Mouse (Mus musculus): ENCODE measurements around the gene Abcc6. TPM values are rescaled to one million over a fixed set of nuclear protein-coding genes. Genes with fewer than 3 reads are reported as not detected.

The Abcc6 gene
- total RNA-seq (2017) = not detected in 2 replicates

- no peak for ATAC-seq (replicated peaks in 1 of 2; ENCODE audit: insufficient read depth in 1 of 2, low FRiP score in 2 of 2, low TSS enrichment in 1 of 2, low read depth in 1 of 2, poor library complexity in 2 of 2, severe bottlenecking in 2 of 2)
Observed at GRCm38 (mm10) chr7:46030145-46030488, at the start of gene Abcc6. TSS of gene Abcc6 (minus strand) at chr7:46030302.

DNA sequence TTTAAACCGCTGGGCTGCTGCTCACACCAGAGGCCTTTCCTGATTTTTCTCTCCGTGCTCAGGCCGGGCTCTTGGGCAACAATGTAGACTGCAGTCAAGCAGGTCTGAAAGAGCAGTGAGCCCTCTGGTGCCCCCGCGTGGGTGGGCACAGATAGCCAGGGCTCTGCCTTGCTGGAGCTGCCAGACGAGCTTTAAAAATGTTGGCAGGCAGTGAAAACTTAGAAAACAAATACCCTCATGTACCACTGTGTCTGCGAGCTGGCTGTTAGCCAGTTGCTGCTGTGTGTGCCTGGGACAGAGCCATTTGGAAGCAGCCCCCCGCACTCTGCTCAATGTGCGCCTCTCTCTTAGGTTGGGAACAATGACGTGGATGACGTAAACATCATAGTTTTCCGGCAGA lies 47.6 kb upstream of the Abcc6 start:
- no peak for ATAC-seq (replicated peaks in 1 of 2; ENCODE audit: insufficient read depth in 1 of 2, low FRiP score in 2 of 2, low TSS enrichment in 1 of 2, low read depth in 1 of 2, poor library complexity in 2 of 2, severe bottlenecking in 2 of 2)

DNA sequence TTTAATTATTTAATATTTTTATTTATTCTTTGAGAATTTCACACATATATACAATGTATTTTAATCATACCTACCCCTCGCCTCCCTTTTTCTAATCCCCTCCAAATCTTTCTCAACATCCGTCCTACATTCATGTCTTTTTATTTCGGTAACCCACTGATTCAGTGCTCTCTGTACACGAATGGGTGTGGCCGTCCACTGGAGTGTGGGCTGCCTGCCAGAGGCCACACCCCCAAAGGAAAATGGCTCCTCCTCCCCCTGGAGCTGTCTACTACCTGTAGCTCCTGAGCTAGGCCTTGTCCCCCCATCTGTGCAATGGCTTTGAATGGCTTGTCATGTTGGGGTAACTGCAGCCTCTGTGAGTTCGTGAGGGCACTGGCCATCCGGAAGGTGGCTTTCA lies 46.7 kb upstream of the Abcc6 start:
- no peak for ATAC-seq (replicated peaks in 1 of 2; ENCODE audit: insufficient read depth in 1 of 2, low FRiP score in 2 of 2, low TSS enrichment in 1 of 2, low read depth in 1 of 2, poor library complexity in 2 of 2, severe bottlenecking in 2 of 2)

DNA sequence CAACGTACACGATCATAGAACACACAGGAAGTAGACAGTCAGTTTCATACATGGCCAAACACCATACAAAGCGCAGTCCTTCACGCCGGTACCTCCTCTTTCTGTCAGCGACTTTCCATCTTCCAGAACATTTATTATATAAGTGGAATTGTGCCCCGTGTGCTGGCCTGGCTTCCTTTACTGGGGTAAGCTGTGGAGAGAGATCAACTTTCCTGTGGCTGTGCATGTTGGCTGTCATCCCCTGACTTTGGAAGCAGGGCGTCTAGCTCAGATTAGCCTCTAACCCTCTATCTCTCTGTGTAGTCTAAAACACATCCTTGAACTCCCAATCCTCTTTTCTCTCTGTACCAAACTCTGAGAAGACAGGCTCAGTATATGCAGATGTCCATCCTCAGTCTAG lies 38.7 kb upstream of the Abcc6 start:
- no peak for ATAC-seq (replicated peaks in 1 of 2; ENCODE audit: insufficient read depth in 1 of 2, low FRiP score in 2 of 2, low TSS enrichment in 1 of 2, low read depth in 1 of 2, poor library complexity in 2 of 2, severe bottlenecking in 2 of 2)

DNA sequence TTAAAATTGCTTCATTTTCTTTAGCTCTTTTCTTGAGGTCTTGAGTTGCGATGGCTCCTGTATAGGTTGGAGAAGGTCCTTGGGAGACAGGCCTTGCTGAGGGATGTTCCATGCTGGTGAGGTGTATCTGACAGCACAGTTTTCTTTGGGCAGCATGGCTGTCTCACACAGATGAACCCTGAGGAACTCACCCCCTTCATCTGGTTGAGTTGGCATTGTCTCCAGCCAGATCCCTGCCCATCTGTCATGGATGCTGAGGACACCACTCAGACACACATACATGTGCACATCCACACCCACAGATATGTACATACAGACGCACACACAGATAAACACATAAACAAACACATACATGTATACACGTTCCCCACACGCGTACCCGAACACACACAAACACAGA lies 33.2 kb upstream of the Abcc6 start:
- no peak for ATAC-seq (replicated peaks in 1 of 2; ENCODE audit: insufficient read depth in 1 of 2, low FRiP score in 2 of 2, low TSS enrichment in 1 of 2, low read depth in 1 of 2, poor library complexity in 2 of 2, severe bottlenecking in 2 of 2)

- ATAC-seq (replicated peaks in 1 of 2; ENCODE audit: insufficient read depth in 1 of 2, low FRiP score in 2 of 2, low TSS enrichment in 1 of 2, low read depth in 1 of 2, poor library complexity in 2 of 2, severe bottlenecking in 2 of 2) = no peak
Observed at GRCm38 (mm10) chr7:46061614-46062013, 31.5 kb upstream of the Abcc6 start.

GRCm38 (mm10) chr7:46060688-46061087 lies 30.6 kb upstream of the Abcc6 start:
- no peak for ATAC-seq (replicated peaks in 1 of 2; ENCODE audit: insufficient read depth in 1 of 2, low FRiP score in 2 of 2, low TSS enrichment in 1 of 2, low read depth in 1 of 2, poor library complexity in 2 of 2, severe bottlenecking in 2 of 2)

- ATAC-seq (replicated peaks in 1 of 2; ENCODE audit: insufficient read depth in 1 of 2, low FRiP score in 2 of 2, low TSS enrichment in 1 of 2, low read depth in 1 of 2, poor library complexity in 2 of 2, severe bottlenecking in 2 of 2) = peak; percentile 78 to 81
Observed at GRCm38 (mm10) chr7:46058882-46059281, 28.8 kb upstream of the Abcc6 start.

DNA sequence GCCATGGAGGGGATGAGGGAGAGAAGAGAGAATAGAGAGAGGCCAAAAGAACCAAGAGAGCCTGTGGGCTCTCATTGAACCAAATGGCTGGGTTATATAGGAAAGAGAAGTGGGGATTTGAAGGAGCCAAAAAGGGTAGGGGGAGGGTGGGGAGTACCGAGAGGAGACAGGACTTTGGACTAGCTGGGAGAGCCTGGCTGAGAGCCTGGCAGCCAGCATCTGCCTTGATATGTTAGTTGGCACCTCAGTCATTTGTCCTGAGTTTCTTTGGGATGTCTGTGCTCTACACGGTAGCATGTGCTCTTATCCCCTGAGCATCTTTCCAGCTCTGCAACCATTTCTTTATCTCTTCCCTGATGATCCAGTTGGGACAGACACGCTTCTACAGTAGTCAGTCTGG lies 23.5 kb upstream of the Abcc6 start:
- no peak for ATAC-seq (replicated peaks in 1 of 2; ENCODE audit: insufficient read depth in 1 of 2, low FRiP score in 2 of 2, low TSS enrichment in 1 of 2, low read depth in 1 of 2, poor library complexity in 2 of 2, severe bottlenecking in 2 of 2)

- no peak for ATAC-seq (replicated peaks in 1 of 2; ENCODE audit: insufficient read depth in 1 of 2, low FRiP score in 2 of 2, low TSS enrichment in 1 of 2, low read depth in 1 of 2, poor library complexity in 2 of 2, severe bottlenecking in 2 of 2)
Observed at GRCm38 (mm10) chr7:46052161-46052821, 22.2 kb upstream of the Abcc6 start.

GRCm38 (mm10) chr7:46049981-46050380 lies 19.9 kb upstream of the Abcc6 start:
- ATAC-seq (replicated peaks in 1 of 2; ENCODE audit: insufficient read depth in 1 of 2, low FRiP score in 2 of 2, low TSS enrichment in 1 of 2, low read depth in 1 of 2, poor library complexity in 2 of 2, severe bottlenecking in 2 of 2) = no peak

DNA sequence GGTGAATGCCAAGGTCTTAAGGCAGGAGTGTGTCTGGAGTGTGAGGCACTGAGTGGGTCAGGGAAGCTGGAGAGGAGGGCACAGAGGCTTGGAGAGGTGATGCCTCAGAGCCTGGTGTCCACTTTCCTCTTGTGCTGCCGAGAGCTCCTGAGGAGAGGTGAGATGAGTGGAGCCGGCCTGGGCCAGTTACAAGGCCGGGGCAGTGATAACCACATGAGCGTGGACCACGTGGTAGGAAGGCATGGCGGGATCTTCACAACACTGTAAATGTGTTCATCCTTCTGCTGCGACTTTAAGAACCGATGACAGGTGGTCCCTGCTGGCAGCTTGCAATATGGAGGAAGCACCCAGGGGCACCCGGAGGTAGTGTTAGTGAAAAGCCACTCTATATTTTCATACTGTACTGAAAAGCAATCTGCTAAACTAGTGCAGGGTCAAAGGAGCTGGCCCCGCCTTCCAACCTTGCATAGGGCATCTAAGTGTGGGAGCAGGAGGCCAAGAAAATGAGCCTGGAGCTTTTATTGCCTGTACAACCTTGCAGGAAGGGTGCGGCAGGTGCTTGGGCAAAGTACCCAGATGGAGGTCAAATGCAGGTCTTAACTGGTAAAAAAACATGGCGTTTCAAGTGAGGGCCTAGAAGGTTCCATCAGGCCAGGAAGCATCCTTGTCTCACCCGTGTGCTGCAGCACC lies 17.9 kb upstream of the Abcc6 start:
- ATAC-seq (replicated peaks in 1 of 2; ENCODE audit: insufficient read depth in 1 of 2, low FRiP score in 2 of 2, low TSS enrichment in 1 of 2, low read depth in 1 of 2, poor library complexity in 2 of 2, severe bottlenecking in 2 of 2) = no peak

DNA sequence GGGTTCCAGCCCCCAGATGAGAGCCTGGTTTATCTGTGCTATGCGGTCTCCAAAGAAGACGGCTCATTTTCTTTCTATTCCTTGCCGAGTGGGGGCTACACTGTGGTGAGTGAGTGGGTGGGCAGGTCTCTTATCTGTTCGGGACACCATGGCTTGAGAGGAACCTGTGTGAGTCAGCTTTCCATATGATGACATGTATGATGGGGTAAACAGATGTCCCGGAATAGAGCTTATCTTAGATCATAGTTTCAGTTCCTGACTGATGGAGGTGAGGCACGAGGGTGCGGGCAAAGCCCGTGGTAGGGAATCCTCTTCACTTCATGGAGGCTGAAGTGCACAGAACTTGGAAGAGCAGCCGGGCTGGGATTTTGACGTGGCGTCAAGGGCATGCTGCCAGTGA lies 15.8 kb upstream of the Abcc6 start:
- ATAC-seq (replicated peaks in 1 of 2; ENCODE audit: insufficient read depth in 1 of 2, low FRiP score in 2 of 2, low TSS enrichment in 1 of 2, low read depth in 1 of 2, poor library complexity in 2 of 2, severe bottlenecking in 2 of 2) = no peak

DNA sequence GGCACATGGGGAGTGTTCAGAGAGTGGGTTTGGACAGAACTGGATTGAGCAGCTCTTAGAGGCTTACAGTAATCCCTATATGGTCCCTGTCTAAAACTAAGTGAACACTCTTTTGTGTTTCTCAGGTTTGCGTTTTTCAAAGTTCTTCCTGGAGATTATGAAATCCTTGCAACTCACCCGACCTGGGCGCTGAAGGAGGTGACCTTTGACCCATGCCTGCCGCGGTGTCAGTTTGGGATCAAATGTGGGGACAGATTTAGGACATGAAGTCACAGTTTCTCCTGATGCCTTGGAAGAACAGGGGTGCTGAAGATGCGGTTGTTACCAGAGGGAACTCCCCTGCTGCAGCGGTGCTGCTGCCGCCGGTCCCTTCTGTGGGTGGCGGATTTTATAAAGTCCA lies 14.0 kb upstream of the Abcc6 start:
- no peak for ATAC-seq (replicated peaks in 1 of 2; ENCODE audit: insufficient read depth in 1 of 2, low FRiP score in 2 of 2, low TSS enrichment in 1 of 2, low read depth in 1 of 2, poor library complexity in 2 of 2, severe bottlenecking in 2 of 2)

GRCm38 (mm10) chr7:46039873-46040272 lies 9.8 kb upstream of the Abcc6 start:
- no peak for ATAC-seq (replicated peaks in 1 of 2; ENCODE audit: insufficient read depth in 1 of 2, low FRiP score in 2 of 2, low TSS enrichment in 1 of 2, low read depth in 1 of 2, poor library complexity in 2 of 2, severe bottlenecking in 2 of 2)

- ATAC-seq (replicated peaks in 1 of 2; ENCODE audit: insufficient read depth in 1 of 2, low FRiP score in 2 of 2, low TSS enrichment in 1 of 2, low read depth in 1 of 2, poor library complexity in 2 of 2, severe bottlenecking in 2 of 2) = no peak
Observed at GRCm38 (mm10) chr7:46037433-46037832, 7.3 kb upstream of the Abcc6 start.

DNA sequence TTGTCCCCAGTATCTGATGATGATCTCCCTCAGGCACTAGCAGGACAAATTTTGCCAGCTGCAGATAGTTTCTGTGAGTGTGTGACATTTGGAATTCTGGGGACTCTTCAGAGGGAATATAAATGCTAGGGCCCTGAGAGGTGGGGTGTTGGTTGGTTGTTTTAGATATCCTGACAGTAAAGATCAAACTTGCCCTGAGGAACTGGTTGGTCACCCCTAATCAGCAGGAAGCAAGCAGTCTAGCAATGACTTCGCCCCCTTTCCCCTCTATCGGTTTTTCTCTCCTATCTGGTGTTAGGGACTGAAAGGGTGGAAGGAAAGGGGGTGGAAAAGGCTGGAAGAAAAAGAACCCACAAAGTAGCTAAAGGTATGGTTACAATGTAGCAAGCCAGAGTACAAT lies 5.4 kb upstream of the Abcc6 start:
- no peak for ATAC-seq (replicated peaks in 1 of 2; ENCODE audit: insufficient read depth in 1 of 2, low FRiP score in 2 of 2, low TSS enrichment in 1 of 2, low read depth in 1 of 2, poor library complexity in 2 of 2, severe bottlenecking in 2 of 2)

DNA sequence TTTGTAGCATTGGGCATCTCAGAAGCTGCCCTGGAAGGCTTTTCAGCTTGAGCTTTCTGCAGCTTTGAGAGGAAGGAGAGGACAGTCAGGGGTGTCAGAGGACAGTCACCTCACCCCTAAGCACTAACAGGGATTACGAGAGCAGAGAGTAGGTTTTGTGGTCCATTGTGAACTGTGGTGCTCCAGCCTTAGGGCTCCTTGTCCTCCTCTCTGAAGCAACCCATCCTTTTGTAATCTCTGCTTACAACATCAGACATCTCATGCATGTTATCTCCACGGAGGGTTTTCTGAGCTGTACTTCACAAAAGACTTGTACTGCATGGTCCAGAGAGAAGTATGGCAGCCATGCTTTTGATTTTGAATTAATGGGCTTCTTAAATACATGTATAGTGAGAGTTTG lies 4.9 kb upstream of the Abcc6 start:
- ATAC-seq (replicated peaks in 1 of 2; ENCODE audit: insufficient read depth in 1 of 2, low FRiP score in 2 of 2, low TSS enrichment in 1 of 2, low read depth in 1 of 2, poor library complexity in 2 of 2, severe bottlenecking in 2 of 2) = no peak

DNA sequence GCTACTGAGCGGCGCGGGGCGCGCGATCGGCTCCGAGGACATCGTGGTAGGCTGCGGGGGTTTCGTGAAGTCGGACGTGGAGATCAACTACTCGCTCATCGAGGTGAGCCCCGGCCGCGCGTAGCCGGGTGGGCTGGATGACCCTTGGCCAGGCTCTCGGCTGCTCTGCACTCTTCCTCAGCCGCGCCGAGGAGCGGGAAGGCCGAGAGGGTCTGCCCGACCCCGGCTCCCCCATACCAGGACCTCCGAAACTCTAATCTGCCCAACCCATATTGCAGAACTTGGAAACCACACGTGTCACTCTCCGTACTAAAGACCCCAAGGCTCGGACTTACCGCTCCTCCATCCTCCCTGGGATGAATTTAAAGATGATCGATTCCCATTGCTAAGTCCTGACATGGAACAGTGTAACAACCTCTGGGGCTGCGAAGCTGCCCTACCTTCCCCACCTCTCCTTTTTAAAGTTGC lies 3.8 kb upstream of the Abcc6 start:
- ATAC-seq (replicated peaks in 1 of 2; ENCODE audit: insufficient read depth in 1 of 2, low FRiP score in 2 of 2, low TSS enrichment in 1 of 2, low read depth in 1 of 2, poor library complexity in 2 of 2, severe bottlenecking in 2 of 2) = no peak
